In genomic region chr2:147189546-147190315, GRCm38 (mm10) we compare ENCODE assay signal across 17 mouse cellular contexts. TPM values are rescaled to one million over a fixed set of nuclear protein-coding genes. Genes with fewer than 3 reads are reported as not detected.
DNase-seq lines count a peak whose midpoint lies in the region; ATAC-seq and TF ChIP-seq lines count a peak whose summit lies in the region.
"Had no signal": no experiment of that assay in that cellular context is flagged by ENCODE, and none has a peak within 500 bp of the region (broad histone marks: within the 10 kb centered on the region; RNA-seq: fewer than 3 reads in every experiment).

No protein-coding gene starts in this region.

- no peaks in the 10 kb centered on the region for H3K36me3 ChIP-seq in forebrain, embryonic 12.5 days (replicated peaks)
- H3K36me3 ChIP-seq in forebrain, embryonic 13.5 days (ENCODE audit: poor library complexity, severe bottlenecking) = no peaks in the 10 kb centered on the region
- H3K36me3 ChIP-seq in ES-Bruce4 (ENCODE audit: control insufficient read depth, insufficient read depth, low read length, poor library complexity, severe bottlenecking) = no peaks in the 10 kb centered on the region
- no peaks in the 10 kb centered on the region for H3K36me3 ChIP-seq in embryonic facial prominence, embryonic 14.5 days (ENCODE audit: control insufficient read depth, insufficient read depth, low read length)
- H3K36me3 ChIP-seq in midbrain, embryonic 13.5 days = no peaks in the 10 kb centered on the region
- H3K36me3 ChIP-seq in heart, embryonic 12.5 days = no peaks in the 10 kb centered on the region

- 1% methylated on average over 28 of the region's 28 CpGs for WGBS in forebrain, embryonic 12.5 days
- 2% methylated on average over 28 of the region's 28 CpGs for WGBS in forebrain, embryonic 13.5 days
- WGBS in embryonic facial prominence, embryonic 14.5 days = 5% methylated on average over 28 of the region's 28 CpGs
- WGBS in midbrain, embryonic 13.5 days = under 1% methylated on average over 28 of the region's 28 CpGs
- WGBS in heart, embryonic 12.5 days = 1% methylated on average over 28 of the region's 28 CpGs

- H3K27ac ChIP-seq in forebrain, embryonic 12.5 days = peak overlapping the region; percentile 54; the same call in 1 of the 2 replicates
- H3K27ac ChIP-seq in forebrain, embryonic 13.5 days = no peak overlapping the region
- H3K27ac ChIP-seq in ES-Bruce4 (ENCODE audit: insufficient read depth, low read length) = no peak overlapping the region
- no peak overlapping the region for H3K27ac ChIP-seq in embryonic facial prominence, embryonic 14.5 days (replicated peaks; ENCODE audit: low read depth, low read length)
- H3K27ac ChIP-seq in midbrain, embryonic 13.5 days = peak overlapping the region; percentile 65
- H3K27ac ChIP-seq in heart, embryonic 12.5 days (ENCODE audit: poor library complexity, severe bottlenecking) = no peak overlapping the region

- H3K4me1 ChIP-seq in forebrain, embryonic 12.5 days = peaks cover 50% of the 10 kb centered on the region
- H3K4me1 ChIP-seq in forebrain, embryonic 13.5 days = peaks cover 45% of the 10 kb centered on the region
- no peaks in the 10 kb centered on the region for H3K4me1 ChIP-seq in ES-Bruce4 (ENCODE audit: control insufficient read depth, insufficient read depth, low read length)
- peaks cover 9% of the 10 kb centered on the region for H3K4me1 ChIP-seq in embryonic facial prominence, embryonic 14.5 days (ENCODE audit: control insufficient read depth, insufficient read depth, low read length)
- peaks cover 48% of the 10 kb centered on the region for H3K4me1 ChIP-seq in midbrain, embryonic 13.5 days (replicated peaks)
- H3K4me1 ChIP-seq in heart, embryonic 12.5 days (replicated peaks) = peaks cover 26% of the 10 kb centered on the region

- 0 out of 2 replicates have a peak overlapping the region, but pooled peaks have one; percentile 6 for H3K4me2 ChIP-seq in forebrain, embryonic 12.5 days
- no peak overlapping the region for H3K4me2 ChIP-seq in forebrain, embryonic 13.5 days
- H3K4me2 ChIP-seq in embryonic facial prominence, embryonic 14.5 days (ENCODE audit: low read depth, low read length) = no peak overlapping the region
- peak overlapping the region; percentile 36 for H3K4me2 ChIP-seq in midbrain, embryonic 13.5 days (replicated peaks)
- H3K4me2 ChIP-seq in heart, embryonic 12.5 days = no peak overlapping the region

- H3K4me3 ChIP-seq in forebrain, embryonic 12.5 days (replicated peaks) = no peak overlapping the region; the same call in 1 of the 2 replicates
- no peak overlapping the region for H3K4me3 ChIP-seq in forebrain, embryonic 13.5 days
- peak overlapping the region; percentile 38 for H3K4me3 ChIP-seq in ES-Bruce4 (ENCODE audit: low read depth, low read length)
- H3K4me3 ChIP-seq in embryonic facial prominence, embryonic 14.5 days (ENCODE audit: low read depth, low read length) = no peak overlapping the region
- peak overlapping the region; percentile 5; the same call in 1 of the 2 replicates for H3K4me3 ChIP-seq in midbrain, embryonic 13.5 days (replicated peaks)
- H3K4me3 ChIP-seq in heart, embryonic 12.5 days = no peak overlapping the region

- no peak for ATAC-seq in forebrain, embryonic 12.5 days (ENCODE audit: low FRiP score)
- ATAC-seq in forebrain, embryonic 13.5 days = no peak
- peak; percentile 44; the same call in 1 of the 2 replicates for ATAC-seq in embryonic facial prominence, embryonic 14.5 days (ENCODE audit: low read depth)
- ATAC-seq in midbrain, embryonic 13.5 days = no peak
- no peak for ATAC-seq in granulocyte monocyte progenitor cell, adult 5-6 weeks (replicated peaks; ENCODE audit: poor library complexity, severe bottlenecking)
- ATAC-seq in heart, embryonic 12.5 days (ENCODE audit: insufficient number of reproducible peaks, low FRiP score) = no peak
- ATAC-seq: Patski had no signal

- no peaks in the 10 kb centered on the region for H3K9me3 ChIP-seq in forebrain, embryonic 12.5 days
- no peaks in the 10 kb centered on the region for H3K9me3 ChIP-seq in forebrain, embryonic 13.5 days (replicated peaks)
- no peaks in the 10 kb centered on the region for H3K9me3 ChIP-seq in ES-Bruce4 (replicated peaks; ENCODE audit: control insufficient read depth, insufficient read depth, low read length, poor library complexity, severe bottlenecking)
- no peaks in the 10 kb centered on the region for H3K9me3 ChIP-seq in embryonic facial prominence, embryonic 14.5 days (ENCODE audit: control insufficient read depth, low read length)
- H3K9me3 ChIP-seq in midbrain, embryonic 13.5 days = no peaks in the 10 kb centered on the region
- no peaks in the 10 kb centered on the region for H3K9me3 ChIP-seq in heart, embryonic 12.5 days (replicated peaks)

- DNase-seq in embryonic facial prominence, embryonic 14.5 days (ENCODE audit: low spot score) = peak; percentile 58
- no peak for DNase-seq in left cerebral cortex, adult 18-20 months (ENCODE audit: low spot score in 2 of 2)
- DNase-seq: adrenal gland, postnatal 14 days; B cell, adult 2 months; gastrocnemius, postnatal 14 days; kidney, postnatal 25 days; layer of hippocampus, postnatal 36 days; liver had no signal

- no peak for TF ChIP-seq EP300 in ES-Bruce4 (IDR thresholded peaks at IDR 0.05; ENCODE audit: insufficient read depth, low read depth, low read length)

- peaks cover 97% of the 10 kb centered on the region for H3K27me3 ChIP-seq in forebrain, embryonic 12.5 days
- H3K27me3 ChIP-seq in forebrain, embryonic 13.5 days = peaks cover 96% of the 10 kb centered on the region
- H3K27me3 ChIP-seq in ES-Bruce4 (ENCODE audit: control insufficient read depth, insufficient read depth, low read length, poor library complexity, severe bottlenecking) = peaks cover 55% of the 10 kb centered on the region
- H3K27me3 ChIP-seq in embryonic facial prominence, embryonic 14.5 days (replicated peaks; ENCODE audit: control insufficient read depth, insufficient read depth, low read length) = peaks cover 94% of the 10 kb centered on the region
- H3K27me3 ChIP-seq in midbrain, embryonic 13.5 days = peaks cover 96% of the 10 kb centered on the region
- H3K27me3 ChIP-seq in heart, embryonic 12.5 days (replicated peaks) = peaks cover 93% of the 10 kb centered on the region

- TF ChIP-seq CTCF in ES-Bruce4 (IDR thresholded peaks at IDR 0.05; ENCODE audit: low read depth, low read length) = no peak

- H3K9ac ChIP-seq in forebrain, embryonic 12.5 days = no peak overlapping the region
- no peak overlapping the region for H3K9ac ChIP-seq in forebrain, embryonic 13.5 days
- no peak overlapping the region for H3K9ac ChIP-seq in ES-Bruce4 (ENCODE audit: low read depth, poor library complexity, severe bottlenecking)
- no peak overlapping the region for H3K9ac ChIP-seq in embryonic facial prominence, embryonic 14.5 days (ENCODE audit: low read depth, low read length)
- H3K9ac ChIP-seq in midbrain, embryonic 13.5 days (replicated peaks) = no peak overlapping the region; the same call in 1 of the 2 replicates
- H3K9ac ChIP-seq in heart, embryonic 12.5 days = no peak overlapping the region

- TF ChIP-seq POLR2A in ES-Bruce4 (IDR thresholded peaks at IDR 0.05; ENCODE audit: insufficient read depth, low read length) = no peak

RNA-seq across cellular contexts. Expression of gene Nkx2-2, which starts 4.3 kb away (rescaled TPM):
- polyA plus RNA-seq in forebrain, embryonic 12.5 days (2016; fragmentation: Nextera tagmentation; extraction: Ambion mirVana) = 7.7 and 9.2 TPM in 2 replicates
- polyA plus RNA-seq in forebrain, embryonic 13.5 days (2015; fragmentation: Nextera tagmentation; extraction: Ambion mirVana) = 3.1 and 3.2 TPM in 2 replicates
- not detected in 2 replicates for polyA plus RNA-seq in ES-Bruce4 (2011; ENCODE audit: insufficient read depth, insufficient read length, low read depth, missing spikeins)
- polyA plus RNA-seq in embryonic facial prominence, embryonic 14.5 days (2014; fragmentation: Nextera tagmentation; extraction: Ambion mirVana) = not detected in 2 replicates
- polyA plus RNA-seq in midbrain, embryonic 13.5 days (2015; fragmentation: Nextera tagmentation; extraction: Ambion mirVana) = 8.7 and 10.5 TPM in 2 replicates
- 1 to 10 TPM; 4.2 to 4.5 TPM for total RNA-seq in left cerebral cortex, adult 18-20 months (2021)
- not detected in 2 replicates for total RNA-seq in granulocyte monocyte progenitor cell, adult 5-6 weeks (2014; fragmentation: Nextera tagmentation)
- not detected in 2 replicates for total RNA-seq in granulocyte monocyte progenitor cell, adult 5-6 weeks (2017)
- not detected in 2 replicates for polyA plus RNA-seq in heart, embryonic 12.5 days (2016; fragmentation: Nextera tagmentation; extraction: Ambion mirVana)
- total RNA-seq: adrenal gland, postnatal 14 days had no signal
- polyA plus RNA-seq: heart, embryonic 14.5 days; Patski; urinary bladder, adult 2 months had no signal

Comparison
In these comparisons a context has a peak if more than half of its experiments do, and no peak if none do; other contexts are left out.
1. H3K27ac ChIP-seq: peak in forebrain, embryonic 12.5 days (single experiment) and midbrain, embryonic 13.5 days (single experiment); none in forebrain, embryonic 13.5 days (single experiment), ES-Bruce4 (single experiment), embryonic facial prominence, embryonic 14.5 days (single experiment) and heart, embryonic 12.5 days (single experiment).
2. H3K4me2 ChIP-seq: peak in forebrain, embryonic 12.5 days (single experiment) and midbrain, embryonic 13.5 days (single experiment); none in forebrain, embryonic 13.5 days (single experiment), embryonic facial prominence, embryonic 14.5 days (single experiment) and heart, embryonic 12.5 days (single experiment).
3. H3K4me3 ChIP-seq: peak in ES-Bruce4 (single experiment) and midbrain, embryonic 13.5 days (single experiment); none in forebrain, embryonic 12.5 days (single experiment), forebrain, embryonic 13.5 days (single experiment), embryonic facial prominence, embryonic 14.5 days (single experiment) and heart, embryonic 12.5 days (single experiment).